ENCODE assay signal across 23 mouse cellular contexts in genomic region chr11:114249215-114249614, GRCm38 (mm10).
DNase-seq lines count a peak whose midpoint lies in the region; ATAC-seq lines count a peak whose summit lies in the region.
"Had no signal": no experiment of that assay in that cellular context is flagged by ENCODE, and none has a peak within 500 bp of the region (broad histone marks: within the 10 kb centered on the region; RNA-seq: fewer than 3 reads in every experiment).

No protein-coding gene starts in this region.

- H3K4me3 ChIP-seq in liver, embryonic 11.5 days (ENCODE audit: low read depth, low read length), result no peak overlapping the region
- H3K4me3 ChIP-seq in liver, embryonic 16.5 days (ENCODE audit: low read depth, low read length), result no peak overlapping the region
- H3K4me3 ChIP-seq: heart, embryonic 13.5 days; kidney, embryonic 15.5 days; left cerebral cortex, adult 2 months; limb, embryonic 15.5 days; midbrain, embryonic 10.5 days had no signal

- peak; percentile 71 for ATAC-seq in liver, embryonic 11.5 days (replicated peaks; ENCODE audit: low FRiP score)
- ATAC-seq in common myeloid progenitor, adult 5-6 weeks (replicated peaks; ENCODE audit: low read depth, poor library complexity, severe bottlenecking), result peak; percentile 62
- peak; percentile 30; the same call in 1 of the 2 replicates for ATAC-seq in liver, embryonic 16.5 days (ENCODE audit: low read depth)
- ATAC-seq: CD4-positive, CD25-positive, alpha-beta regulatory T cell, adult 4 months; forebrain, embryonic 14.5 days; hindbrain, postnatal 0 days; intestine, embryonic 16.5 days; midbrain, embryonic 16.5 days; Patski had no signal

- DNase-seq in liver, embryonic 11.5 days (ENCODE audit: low spot score), result no peak
- DNase-seq in liver, result no peak
- no peak for DNase-seq in adrenal gland, adult 8-10 months
- no peak for DNase-seq in layer of hippocampus, adult 9-10 months (ENCODE audit: low spot score)
- no peak for DNase-seq in gastrocnemius, postnatal 14 days
- DNase-seq: adrenal gland, adult 2 months; cerebellum, adult 2 months; cerebellum, postnatal 25 days; heart, adult 18-20 months; heart, postnatal 14 days had no signal

- no peak overlapping the region for H3K27ac ChIP-seq in liver, embryonic 11.5 days (ENCODE audit: low read depth, low read length)
- no peak overlapping the region for H3K27ac ChIP-seq in liver, embryonic 16.5 days (ENCODE audit: low read length)
- H3K27ac ChIP-seq: heart, embryonic 13.5 days; hindbrain, postnatal 0 days; kidney, embryonic 15.5 days; left cerebral cortex, adult 2 months; limb, embryonic 15.5 days; midbrain, embryonic 10.5 days had no signal

- WGBS in liver, embryonic 11.5 days, result 47% methylated on average over 7 of the region's 7 CpGs
- WGBS in liver, embryonic 16.5 days (ENCODE audit: insufficient replicate concordance), result 15% methylated on average over 7 of the region's 7 CpGs

- H3K9me3 ChIP-seq in liver, embryonic 11.5 days (ENCODE audit: control insufficient read depth, low read length), result no peaks in the 10 kb centered on the region
- H3K9me3 ChIP-seq in liver, embryonic 16.5 days (replicated peaks; ENCODE audit: control insufficient read depth, low read length), result no peaks in the 10 kb centered on the region
- H3K9me3 ChIP-seq: heart, embryonic 13.5 days; kidney, embryonic 15.5 days; limb, embryonic 15.5 days; midbrain, embryonic 10.5 days had no signal

- intact Hi-C loops in gastrocnemius, postnatal 14 days (cut with DNase I; ENCODE audit: low total_unique reads), result no loop called here

- H3K27me3 ChIP-seq in liver, embryonic 11.5 days (replicated peaks; ENCODE audit: control insufficient read depth, insufficient read depth, low read length), result peaks cover 3% of the 10 kb centered on the region; the same call in 1 of the 2 replicates
- H3K27me3 ChIP-seq in liver, embryonic 16.5 days (ENCODE audit: control insufficient read depth, insufficient read depth, low read depth, low read length), result no peaks in the 10 kb centered on the region
- H3K27me3 ChIP-seq: limb, embryonic 15.5 days; Patski had no signal

- no peaks in the 10 kb centered on the region for H3K4me1 ChIP-seq in liver, embryonic 11.5 days (replicated peaks; ENCODE audit: control insufficient read depth, insufficient read depth, low read length)
- no peaks in the 10 kb centered on the region; the same call in 1 of the 2 replicates for H3K4me1 ChIP-seq in liver, embryonic 16.5 days (ENCODE audit: control insufficient read depth, low read depth, low read length)
- H3K4me1 ChIP-seq: kidney, embryonic 15.5 days had no signal

- no peak overlapping the region for H3K9ac ChIP-seq in liver, embryonic 11.5 days (ENCODE audit: low read depth, low read length)
- H3K9ac ChIP-seq in liver, embryonic 16.5 days (ENCODE audit: low read depth, low read length), result no peak overlapping the region
- H3K9ac ChIP-seq: heart, embryonic 13.5 days; kidney, embryonic 15.5 days; limb, embryonic 15.5 days had no signal

- H3K4me2 ChIP-seq in liver, embryonic 11.5 days, result no peak overlapping the region; the same call in 1 of the 2 replicates
- H3K4me2 ChIP-seq in liver, embryonic 16.5 days (ENCODE audit: low read depth, low read length), result no peak overlapping the region
- H3K4me2 ChIP-seq: kidney, embryonic 15.5 days; limb, embryonic 15.5 days had no signal

- no peaks in the 10 kb centered on the region for H3K36me3 ChIP-seq in liver, embryonic 11.5 days (ENCODE audit: control insufficient read depth, insufficient read depth, low read length)
- H3K36me3 ChIP-seq in liver, embryonic 16.5 days (ENCODE audit: control insufficient read depth, insufficient read depth), result no peaks in the 10 kb centered on the region
- H3K36me3 ChIP-seq: heart, embryonic 13.5 days; kidney, embryonic 15.5 days; limb, embryonic 15.5 days; midbrain, embryonic 10.5 days had no signal
